Mouse (Mus musculus) gastrocnemius, postnatal 14 days (tissue): ENCODE measurements around the gene 4930451I11Rik. TPM values are rescaled to one million over a fixed set of nuclear protein-coding genes. Genes with fewer than 3 reads are reported as not detected.

Experiments used
- DNase-seq: peaks from one replicate; pipeline ENCODE4 v3.0.0; 2021; ENCODE audit warnings: mixed read lengths
- intact Hi-C: fragments of 180-260 bp; cut with DNase I; formaldehyde crosslinking; loops from one replicate; pipeline ENCODE4 v1.15.1; 2025; ENCODE audit warnings: low total_unique reads
- total RNA-seq, 2 experiments: library from RNA; stranded (reverse); gene quantifications; 2 replicates each; pipeline ENCODE4 v1.2.3; 2021

4930451I11Rik gene
- total RNA-seq, 2 experiments from 2014 or later = not detected

DNA sequence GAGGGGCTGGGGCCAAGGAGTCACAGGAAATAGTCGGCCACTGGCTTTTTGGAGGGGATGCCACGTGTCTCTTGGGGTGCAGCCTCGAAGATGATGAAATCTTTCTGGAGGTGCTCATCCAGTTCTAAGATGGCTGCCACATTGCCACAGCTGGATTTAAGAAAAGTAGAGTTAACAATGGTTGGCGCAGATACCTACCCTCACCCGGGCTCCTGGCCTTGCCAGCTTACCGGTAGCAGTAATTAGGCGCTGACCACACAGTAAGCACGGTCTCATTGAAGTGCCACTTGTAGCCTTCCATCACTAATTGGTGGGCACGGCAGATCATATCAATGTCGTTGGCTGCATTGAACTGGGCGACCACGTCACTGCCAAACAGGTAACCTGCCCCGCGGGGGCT, 45.3 kb downstream of the 4930451I11Rik start:
- DNase-seq = no peak
- intact Hi-C loops = no loop called here

GRCm38 (mm10) chr7:126785056-126785455, 46.4 kb downstream of the 4930451I11Rik start:
- intact Hi-C loops = no loop called here
- DNase-seq = no peak

DNA sequence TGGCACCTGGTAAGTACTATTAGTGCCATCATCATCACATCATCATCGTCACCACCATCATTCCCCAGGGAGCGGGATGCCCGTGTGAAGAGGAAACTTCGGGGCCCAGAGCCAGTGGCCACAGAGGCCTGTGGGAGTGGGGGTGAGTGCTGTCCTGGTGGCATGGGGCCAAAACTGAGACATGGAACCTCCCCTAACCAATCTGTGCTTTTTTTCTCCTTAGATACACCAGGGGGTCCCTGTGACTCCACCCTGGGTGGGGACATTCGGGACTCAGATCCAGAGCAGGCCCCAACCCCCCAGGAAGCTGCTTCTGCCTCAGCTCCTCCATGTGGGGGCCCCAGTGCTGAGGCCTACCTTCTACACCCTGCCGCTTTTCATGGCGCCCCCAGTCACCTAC, 47.0 kb downstream of the 4930451I11Rik start:
- DNase-seq = no peak
- intact Hi-C loops = no loop called here

DNA sequence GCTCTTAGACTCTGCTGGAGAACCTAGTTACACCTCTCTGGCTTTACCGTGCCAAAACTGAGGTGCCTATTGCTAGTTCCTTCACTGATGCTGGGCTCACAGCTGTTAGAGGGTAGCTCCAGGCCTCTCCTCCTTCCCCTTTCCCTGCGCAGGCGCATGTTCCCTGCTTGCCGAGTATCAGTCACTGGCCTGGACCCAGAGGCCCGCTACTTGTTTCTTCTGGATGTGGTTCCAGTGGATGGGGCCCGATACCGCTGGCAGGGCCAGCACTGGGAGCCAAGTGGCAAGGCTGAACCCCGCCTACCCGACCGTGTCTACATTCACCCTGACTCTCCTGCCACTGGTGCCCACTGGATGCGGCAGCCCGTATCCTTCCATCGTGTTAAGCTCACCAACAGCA, 48.7 kb downstream of the 4930451I11Rik start:
- intact Hi-C loops = no loop called here
- no peak for DNase-seq

DNA sequence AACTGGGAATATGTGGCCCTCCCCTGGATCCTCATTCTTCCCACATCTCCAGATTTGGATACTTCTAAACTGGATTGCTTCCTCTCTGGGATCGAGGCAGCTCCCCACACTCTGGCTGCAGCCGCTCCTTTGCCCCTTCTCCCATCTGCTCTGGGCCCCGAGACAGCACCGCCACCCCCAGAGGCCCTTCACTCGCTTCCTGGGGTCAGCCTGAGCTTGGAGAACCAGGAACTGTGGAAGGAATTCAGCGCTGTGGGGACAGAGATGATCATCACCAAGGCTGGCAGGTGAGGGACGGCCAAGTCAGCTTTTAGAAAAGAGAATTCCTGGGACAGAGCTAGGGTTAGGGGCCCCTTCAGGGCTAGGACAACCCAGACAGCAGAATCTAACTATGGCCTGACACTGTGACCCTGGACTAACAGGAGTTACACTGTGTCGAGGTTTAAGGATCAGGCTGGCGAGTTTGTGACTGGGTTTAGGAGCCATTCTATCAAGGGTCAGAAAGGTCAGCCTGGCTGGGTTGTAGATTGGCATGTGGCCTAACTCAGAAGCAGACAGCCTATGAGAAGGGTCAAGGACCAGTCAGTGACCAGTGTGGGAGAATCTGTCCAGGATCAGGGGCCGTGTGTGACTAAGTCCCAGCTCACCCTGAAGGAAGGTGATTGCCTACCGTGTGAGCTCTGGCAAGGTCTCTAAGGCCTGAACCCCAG, 49.6 kb downstream of the 4930451I11Rik start:
- intact Hi-C loops = no loop called here
- no peak for DNase-seq

GRCm38 (mm10) chr7:126780971-126781635, 50.3 kb downstream of the 4930451I11Rik start, which contains the start of gene Tbx6:
TSS of gene Tbx6 (plus strand) at chr7:126781483.
- intact Hi-C loops = no loop called here
- DNase-seq = no peak

Other genes starting within 250 kb of the 4930451I11Rik start
- gene Apobr, start 246.7 kb downstream of the 4930451I11Rik start, total RNA-seq = under 1 TPM; 0.55 to 0.88 TPM
- 1 to 10 TPM; 6.5 to 7.6 TPM for gene Cln3, start 245.8 kb downstream of the 4930451I11Rik start, total RNA-seq
- not detected for gene Il27, start 236.7 kb downstream of the 4930451I11Rik start, total RNA-seq
- gene Nupr1, start 200.8 kb downstream of the 4930451I11Rik start, total RNA-seq = 10 to 100 TPM; 15.4 to 18.3 TPM
- gene Sgf29, start 182.3 kb downstream of the 4930451I11Rik start, total RNA-seq = 10 to 100 TPM; 23.2 to 24.6 TPM
- gene Sult1a1, start 155.2 kb downstream of the 4930451I11Rik start, total RNA-seq = 10 to 100 TPM; 20.3 to 45.9 TPM
- 10 to 100 TPM; 40.7 to 41.6 TPM for gene Bola2, start 136.2 kb downstream of the 4930451I11Rik start, total RNA-seq
- gene Slx1b, start 135.9 kb downstream of the 4930451I11Rik start, total RNA-seq = 1 to 10 TPM; 3.7 to 4.6 TPM
- gene Coro1a, start 123.9 kb downstream of the 4930451I11Rik start, total RNA-seq = 1 to 10 TPM; 2.7 to 3.6 TPM
- gene Mapk3, start 72.0 kb downstream of the 4930451I11Rik start, total RNA-seq = 10 to 100 TPM; 35.0 to 40.0 TPM
- 1 to 10 TPM in 1 of 2 experiments, under 1 TPM in 1; 0.92 to 1.8 TPM for gene Gdpd3, start 65.3 kb downstream of the 4930451I11Rik start, total RNA-seq
- 10 to 100 TPM; 52.4 to 64.9 TPM for gene Ypel3, start 54.7 kb downstream of the 4930451I11Rik start, total RNA-seq
- under 1 TPM; 0.31 to 0.55 TPM for gene Tbx6, start 50.2 kb downstream of the 4930451I11Rik start, total RNA-seq
- gene Ppp4c, start 39.1 kb downstream of the 4930451I11Rik start, total RNA-seq = 10 to 100 TPM; 28.0 to 33.6 TPM
- gene Fam57b, start 34.0 kb downstream of the 4930451I11Rik start, total RNA-seq = 10 to 100 TPM; 12.5 to 14.2 TPM
- not detected for gene Doc2a, start 15.8 kb upstream of the 4930451I11Rik start, total RNA-seq
- gene Hirip3, start 30.3 kb upstream of the 4930451I11Rik start, total RNA-seq = 1 to 10 TPM; 6.1 to 8.5 TPM
- gene Ino80e, start 30.7 kb upstream of the 4930451I11Rik start, total RNA-seq = 10 to 100 TPM; 13.7 to 14.1 TPM
- 10 to 100 TPM; 33.1 to 33.5 TPM for gene Taok2, start 53.1 kb upstream of the 4930451I11Rik start, total RNA-seq
- 10 to 100 TPM; 11.9 to 13.1 TPM for gene Tmem219, start 91.3 kb upstream of the 4930451I11Rik start, total RNA-seq
- gene Kctd13, start 97.2 kb upstream of the 4930451I11Rik start, total RNA-seq = 1 to 10 TPM; 2.5 to 3.2 TPM
- gene Asphd1, start 117.9 kb upstream of the 4930451I11Rik start, total RNA-seq = not detected
- 1 to 10 TPM; 7.3 to 7.5 TPM for gene Sez6l2, start 118.9 kb upstream of the 4930451I11Rik start, total RNA-seq
- 10 to 100 TPM; 34.9 to 38.5 TPM for gene Cdipt, start 144.3 kb upstream of the 4930451I11Rik start, total RNA-seq
- gene Cdiptos, start 144.5 kb upstream of the 4930451I11Rik start, total RNA-seq = under 1 TPM; 0.59 to 0.78 TPM
- gene Mvp, start 183.0 kb upstream of the 4930451I11Rik start, total RNA-seq = 10 to 100 TPM; 19.5 to 27.1 TPM
- under 1 TPM in 1 of 2 experiments, not detected in 1; 0.97 TPM for gene Pagr1b, start 184.8 kb upstream of the 4930451I11Rik start, total RNA-seq
- 10 to 100 TPM in 1 of 2 experiments, 1 to 10 TPM in 1; 8.6 to 15.3 TPM for gene Pagr1a, start 185.7 kb upstream of the 4930451I11Rik start, total RNA-seq
- gene Gm42742, start 189.5 kb upstream of the 4930451I11Rik start, total RNA-seq = 10 to 100 TPM; 11.1 to 11.6 TPM
- gene Prrt2, start 189.6 kb upstream of the 4930451I11Rik start, total RNA-seq = 1 to 10 TPM; 1.6 TPM
- gene Maz, start 195.4 kb upstream of the 4930451I11Rik start, total RNA-seq = 10 to 100 TPM; 53.6 to 58.2 TPM
- gene Kif22, start 210.8 kb upstream of the 4930451I11Rik start, total RNA-seq = 1 to 10 TPM; 5.1 to 6.0 TPM